Mouse (Mus musculus): ENCODE measurements around the gene 4930432K21Rik. TPM values are rescaled to one million over a fixed set of nuclear protein-coding genes. Genes with fewer than 3 reads are reported as not detected.

4930432K21Rik gene
- polyA plus RNA-seq, 1 experiment from 2014 or later = 2.0 TPM

DNA sequence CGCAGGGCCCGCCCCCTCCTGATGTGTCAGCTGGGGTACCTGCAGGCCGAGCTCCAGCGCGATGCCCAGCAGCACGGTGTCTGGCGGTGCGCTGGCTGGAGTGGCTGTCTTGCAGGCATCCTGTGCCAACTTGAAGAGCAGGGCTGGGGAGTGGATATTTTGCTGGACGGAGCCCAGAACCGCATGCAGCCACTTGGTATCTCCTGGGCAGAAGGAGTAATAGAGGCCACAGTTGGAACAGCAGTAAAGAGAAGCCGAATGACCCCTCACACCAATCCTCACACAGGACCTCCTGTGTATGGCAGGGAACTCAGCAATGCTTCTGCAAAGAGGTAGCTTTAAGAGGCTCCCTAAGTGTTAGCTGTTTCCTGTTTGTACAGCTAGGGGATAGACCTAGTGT lies 69.4 kb downstream of the 4930432K21Rik start:
- peaks cover 94% of the 10 kb centered on the region for H3K36me3 ChIP-seq
- no peaks in the 10 kb centered on the region for H3K4me1 ChIP-seq
- no peak overlapping the region for H3K4me2 ChIP-seq
- no peaks in the 10 kb centered on the region for H3K9me3 ChIP-seq (replicated peaks)
- no peak overlapping the region for H3K27ac ChIP-seq
- ATAC-seq (replicated peaks; ENCODE audit: low FRiP score) = no peak
- WGBS = 97% methylated on average over 11 of the region's 11 CpGs
- H3K4me3 ChIP-seq (replicated peaks) = no peak overlapping the region
- H3K27me3 ChIP-seq = no peaks in the 10 kb centered on the region
- no peak overlapping the region for H3K9ac ChIP-seq

- Histone ChIP-seq H3K4me3 (replicated peaks) (no peak overlapping the region), H3K27me3 (no peaks in the 10 kb centered on the region), H3K27ac (no peak overlapping the region), H3K9me3 (replicated peaks) (no peaks in the 10 kb centered on the region), H3K36me3 (peaks cover 94% of the 10 kb centered on the region), H3K9ac (no peak overlapping the region), H3K4me2 (no peak overlapping the region), H3K4me1 (no peaks in the 10 kb centered on the region)
- WGBS = 95% methylated on average over 5 of the region's 5 CpGs
- no peak for ATAC-seq (replicated peaks; ENCODE audit: low FRiP score)
These were observed 70.3 kb downstream of the 4930432K21Rik start for GRCm38 (mm10) chr8:84218143-84218542.

GRCm38 (mm10) chr8:84220105-84220504 lies 72.3 kb downstream of the 4930432K21Rik start:
- 85% methylated on average over 7 of the region's 7 CpGs for WGBS
- Histone ChIP-seq H3K9ac (no peak overlapping the region), H3K36me3 (peaks cover 96% of the 10 kb centered on the region), H3K27me3 (no peaks in the 10 kb centered on the region), H3K4me2 (no peak overlapping the region), H3K4me3 (replicated peaks) (no peak overlapping the region), H3K4me1 (no peaks in the 10 kb centered on the region), H3K27ac (no peak overlapping the region), H3K9me3 (replicated peaks) (no peaks in the 10 kb centered on the region)
- no peak for ATAC-seq (replicated peaks; ENCODE audit: low FRiP score)

MicroRNAs within 50 kb of the gene (microRNA counts, 519-probe panel; counts per million panel counts)
- microRNA mmu-miR-181c (2,702 counts per million, percentile 62 among the panel's probes with 10 or more counts), microRNA mmu-miR-23a (3,355 counts per million, percentile 88 among the panel's probes with 10 or more counts), microRNA mmu-miR-27a (3,685 counts per million, percentile 92 among the panel's probes with 10 or more counts)

Small RNAs within 50 kb of the gene (microRNA-seq; reads per million reads assigned to microRNA genes)
- gene Gm25110 (not detected), gene Mir181c (4,952 reads per million, percentile 92 among the genes with 10 or more reads in this experiment), gene Mir181d (2,810 reads per million, percentile 88 among the genes with 10 or more reads in this experiment), gene Mir23a (11,285 reads per million, percentile 96 among the genes with 10 or more reads in this experiment), gene Mir24-2 (not detected), gene Mir27a (167 reads per million, percentile 63 among the genes with 10 or more reads in this experiment), gene Mir3074-2 (not detected)

Other genes with a start within 250 kb of the 4930432K21Rik start
- gene Adgrl1, start 247.9 kb upstream of the 4930432K21Rik start, polyA plus RNA-seq (2015; fragmentation: Nextera tagmentation; extraction: Ambion mirVana) = 17.8 and 18.8 TPM in 2 replicates
- 0.69 and 0.71 TPM in 2 replicates for gene Gm10644, start 192.8 kb upstream of the 4930432K21Rik start, polyA plus RNA-seq (2015; fragmentation: Nextera tagmentation; extraction: Ambion mirVana)
- gene Asf1b, start 192.5 kb upstream of the 4930432K21Rik start, polyA plus RNA-seq (2015; fragmentation: Nextera tagmentation; extraction: Ambion mirVana) = 60.7 and 62.2 TPM in 2 replicates
- gene Prkaca, start 175.0 kb upstream of the 4930432K21Rik start, polyA plus RNA-seq (2015; fragmentation: Nextera tagmentation; extraction: Ambion mirVana) = 161 and 163 TPM in 2 replicates
- 11.0 and 11.5 TPM in 2 replicates for gene Samd1, start 150.4 kb upstream of the 4930432K21Rik start, polyA plus RNA-seq (2015; fragmentation: Nextera tagmentation; extraction: Ambion mirVana)
- gene 1700067K01Rik, start 146.5 kb upstream of the 4930432K21Rik start, polyA plus RNA-seq (2015; fragmentation: Nextera tagmentation; extraction: Ambion mirVana) = 1.2 and 1.3 TPM in 2 replicates
- gene 2210011C24Rik, start 135.9 kb upstream of the 4930432K21Rik start, polyA plus RNA-seq (2015; fragmentation: Nextera tagmentation; extraction: Ambion mirVana) = 7.4 and 9.1 TPM in 2 replicates
- 14.8 and 15.1 TPM in 2 replicates for gene Palm3, start 126.6 kb upstream of the 4930432K21Rik start, polyA plus RNA-seq (2015; fragmentation: Nextera tagmentation; extraction: Ambion mirVana)
- 2.3 and 3.2 TPM in 2 replicates for gene Il27ra, start 105.4 kb upstream of the 4930432K21Rik start, polyA plus RNA-seq (2015; fragmentation: Nextera tagmentation; extraction: Ambion mirVana)
- gene Rln3, start 103.0 kb upstream of the 4930432K21Rik start, polyA plus RNA-seq (2015; fragmentation: Nextera tagmentation; extraction: Ambion mirVana) = not detected in 2 replicates
- 1.2 and 1.6 TPM in 2 replicates for gene Gm10643, start 82.9 kb upstream of the 4930432K21Rik start, polyA plus RNA-seq (2015; fragmentation: Nextera tagmentation; extraction: Ambion mirVana)
- 10.5 and 10.7 TPM in 2 replicates for gene Rfx1, start 81.2 kb upstream of the 4930432K21Rik start, polyA plus RNA-seq (2015; fragmentation: Nextera tagmentation; extraction: Ambion mirVana)
- gene Dcaf15, start 43.3 kb upstream of the 4930432K21Rik start, polyA plus RNA-seq (2015; fragmentation: Nextera tagmentation; extraction: Ambion mirVana) = 9.2 and 11.6 TPM in 2 replicates
- 0.21 and 1.4 TPM in 2 replicates for gene Podnl1, start 22.0 kb upstream of the 4930432K21Rik start, polyA plus RNA-seq (2015; fragmentation: Nextera tagmentation; extraction: Ambion mirVana)
- 22.0 and 28.7 TPM in 2 replicates for gene Cc2d1a, start 89 bp upstream of the 4930432K21Rik start, polyA plus RNA-seq (2015; fragmentation: Nextera tagmentation; extraction: Ambion mirVana)
- 3.6 and 4.7 TPM in 2 replicates for gene Nanos3, start 37.2 kb downstream of the 4930432K21Rik start, polyA plus RNA-seq (2015; fragmentation: Nextera tagmentation; extraction: Ambion mirVana)
- 16.6 and 17.3 TPM in 2 replicates for gene Zswim4, start 89.0 kb downstream of the 4930432K21Rik start, polyA plus RNA-seq (2015; fragmentation: Nextera tagmentation; extraction: Ambion mirVana)
- 336 and 355 TPM in 2 replicates for gene D8Ertd738e, start 101.7 kb downstream of the 4930432K21Rik start, polyA plus RNA-seq (2015; fragmentation: Nextera tagmentation; extraction: Ambion mirVana)
- 66.8 and 77.8 TPM in 2 replicates for gene Mri1, start 109.3 kb downstream of the 4930432K21Rik start, polyA plus RNA-seq (2015; fragmentation: Nextera tagmentation; extraction: Ambion mirVana)
- 23.0 and 25.9 TPM in 2 replicates for gene Ccdc130, start 122.4 kb downstream of the 4930432K21Rik start, polyA plus RNA-seq (2015; fragmentation: Nextera tagmentation; extraction: Ambion mirVana)
- 2.2 and 4.0 TPM in 2 replicates for gene Cacna1a, start 240.4 kb downstream of the 4930432K21Rik start, polyA plus RNA-seq (2015; fragmentation: Nextera tagmentation; extraction: Ambion mirVana)

Data from kidney, embryonic 15.5 days (tissue).